Mouse (Mus musculus): ENCODE measurements at regions not wholly inside any gene's neighbourhood (a gene's known extent, or its start where the extent isn't known, plus 50 kb on each side); places are given as distances from the start of the nearest gene placed in this dataset.
"Not testable (repeated sequence)": the region's sequence is repeated elsewhere in the genome, so short reads cannot be mapped to it uniquely, and the experiment has no call there.

DNA sequence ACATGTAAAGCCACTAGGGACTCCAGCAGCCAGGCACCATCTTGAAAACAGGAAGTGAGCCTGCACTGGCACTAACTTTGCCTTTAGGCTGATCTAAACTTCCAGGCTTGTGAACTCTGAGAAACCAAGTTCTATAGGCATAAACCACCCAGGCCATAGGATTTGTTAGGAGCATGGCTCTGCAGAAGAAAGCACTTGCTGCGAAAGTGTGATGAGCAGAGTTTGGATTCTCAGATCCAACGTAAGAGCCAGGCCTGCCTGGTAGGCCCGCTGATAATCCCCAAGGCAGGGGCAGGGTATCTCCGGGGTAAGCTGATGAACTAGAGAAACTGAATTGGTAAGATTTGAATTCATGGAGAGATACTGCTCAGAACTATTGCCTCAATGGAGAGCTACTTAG is 109.7 kb downstream of the Nr2f2 start:
- Histone ChIP-seq H3K9me3 (ENCODE audit: control insufficient read depth) (no peaks in the 10 kb centered on the region), H3K9ac (ENCODE audit: low read depth, low read length) (no peak overlapping the region), H3K4me1 (replicated peaks; ENCODE audit: control insufficient read depth, insufficient read depth, low read length) (no peaks in the 10 kb centered on the region), H3K36me3 (ENCODE audit: control insufficient read depth, insufficient read depth) (no peaks in the 10 kb centered on the region), H3K27ac (ENCODE audit: low read depth, low read length) (no peak overlapping the region), H3K4me2 (replicated peaks; ENCODE audit: low read depth) (no peak overlapping the region), H3K4me3 (ENCODE audit: low read depth, low read length) (no peak overlapping the region), H3K27me3 (replicated peaks; ENCODE audit: control insufficient read depth, insufficient read depth, low read length) (no peaks in the 10 kb centered on the region)
- WGBS, result 98% methylated on average over 4 of the region's 4 CpGs
- ATAC-seq, result no peak
- no peak for TF ChIP-seq CTCF (IDR thresholded peaks at IDR 0.05; ENCODE audit: low read depth)

DNA sequence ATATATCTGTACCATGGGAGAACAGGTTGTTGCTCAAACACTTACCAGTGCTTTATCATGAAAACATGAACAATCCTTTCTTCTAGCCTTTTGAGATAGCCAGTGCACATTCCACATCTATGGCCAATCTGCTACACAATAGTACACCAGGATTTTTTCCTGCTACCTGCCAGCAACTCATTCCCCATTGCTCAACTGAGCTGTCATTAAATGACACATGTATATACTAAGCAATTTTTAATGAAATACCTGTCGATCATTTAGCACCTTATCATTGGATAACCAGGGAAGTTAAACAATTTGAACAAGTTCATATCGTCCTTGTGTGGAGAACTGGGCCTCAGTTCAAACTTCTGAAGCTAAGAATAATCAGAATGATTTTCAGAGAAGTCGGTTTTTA is 111.5 kb downstream of the Nr2f2 start:
- H3K9me3 ChIP-seq (ENCODE audit: control insufficient read depth), result no peaks in the 10 kb centered on the region
- H3K27ac ChIP-seq (ENCODE audit: low read depth, low read length), result no peak overlapping the region
- no peak for ATAC-seq
- H3K27me3 ChIP-seq (replicated peaks; ENCODE audit: control insufficient read depth, insufficient read depth, low read length), result no peaks in the 10 kb centered on the region; the same call in 1 of the 2 replicates
- no peak for TF ChIP-seq CTCF (IDR thresholded peaks at IDR 0.05; ENCODE audit: low read depth)
- H3K36me3 ChIP-seq (ENCODE audit: control insufficient read depth, insufficient read depth), result no peaks in the 10 kb centered on the region
- H3K9ac ChIP-seq (ENCODE audit: low read depth, low read length), result no peak overlapping the region
- no peaks in the 10 kb centered on the region for H3K4me1 ChIP-seq (replicated peaks; ENCODE audit: control insufficient read depth, insufficient read depth, low read length)
- 62% methylated on average over 3 of the region's 3 CpGs for WGBS
- no peak overlapping the region for H3K4me3 ChIP-seq (ENCODE audit: low read depth, low read length)
- H3K4me2 ChIP-seq (replicated peaks; ENCODE audit: low read depth), result no peak overlapping the region

DNA sequence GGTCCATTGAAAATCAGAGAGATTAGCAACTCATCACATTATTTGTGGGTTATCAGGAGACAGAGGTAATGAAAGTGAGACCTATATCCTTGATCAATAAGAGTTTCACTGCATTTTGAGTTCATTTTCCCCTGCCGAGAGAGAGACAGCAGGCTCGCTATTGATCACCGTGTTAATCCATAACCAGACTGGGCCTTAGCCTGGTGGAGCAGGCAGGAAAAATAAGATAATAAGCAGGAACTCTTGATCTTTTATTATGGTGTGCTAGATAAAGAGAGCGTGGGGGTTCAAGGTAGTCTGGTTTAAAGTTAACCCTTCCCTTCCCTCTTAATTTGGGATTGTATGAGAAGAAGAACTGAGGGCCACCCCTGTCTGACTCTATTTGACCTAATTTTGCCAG is 113.3 kb downstream of the Nr2f2 start:
- ATAC-seq, result no peak

DNA sequence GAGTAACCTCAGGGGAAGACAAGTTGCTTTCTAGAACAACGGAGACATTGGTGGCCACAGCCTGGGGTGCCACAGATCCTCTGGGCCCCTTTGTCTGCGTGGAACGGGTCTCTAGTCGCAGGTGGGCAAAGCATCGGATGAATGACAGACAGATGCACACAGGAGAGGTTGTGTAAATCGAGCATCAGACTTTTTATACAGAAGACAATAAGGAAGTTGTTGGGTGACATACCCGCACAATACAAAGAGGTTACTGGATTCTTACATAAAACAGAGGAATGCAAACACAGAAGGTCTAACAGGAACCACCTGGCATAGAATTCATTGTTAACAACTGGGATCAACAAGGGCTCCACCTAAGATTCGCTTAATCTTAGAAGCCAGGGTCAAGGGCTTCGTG is 127.5 kb downstream of the Nr2f2 start:
- not testable (repeated sequence) for H3K4me1 ChIP-seq (replicated peaks; ENCODE audit: control insufficient read depth, insufficient read depth, low read length); H3K9me3 ChIP-seq (ENCODE audit: control insufficient read depth); ATAC-seq; H3K4me3 ChIP-seq (ENCODE audit: low read depth, low read length); H3K9ac ChIP-seq (ENCODE audit: low read depth, low read length); H3K4me2 ChIP-seq (replicated peaks; ENCODE audit: low read depth); H3K27me3 ChIP-seq (replicated peaks; ENCODE audit: control insufficient read depth, insufficient read depth, low read length); H3K27ac ChIP-seq (ENCODE audit: low read depth, low read length); H3K36me3 ChIP-seq (ENCODE audit: control insufficient read depth, insufficient read depth)
- WGBS, result 82% methylated on average over 9 of the region's 9 CpGs

More for the DNA sequence above, 113.3 kb downstream of the Nr2f2 start:
- H3K36me3 ChIP-seq (ENCODE audit: control insufficient read depth, insufficient read depth), result no peaks in the 10 kb centered on the region
- H3K4me2 ChIP-seq (replicated peaks; ENCODE audit: low read depth), result peak overlapping the region; percentile 50
- 41% methylated on average over 4 of the region's 4 CpGs for WGBS
- no peaks in the 10 kb centered on the region for H3K4me1 ChIP-seq (replicated peaks; ENCODE audit: control insufficient read depth, insufficient read depth, low read length)
- no peak overlapping the region for H3K27ac ChIP-seq (ENCODE audit: low read depth, low read length)
- H3K9ac ChIP-seq (ENCODE audit: low read depth, low read length), result no peak overlapping the region
- no peak for TF ChIP-seq CTCF (IDR thresholded peaks at IDR 0.05; ENCODE audit: low read depth)
- no peak overlapping the region for H3K4me3 ChIP-seq (ENCODE audit: low read depth, low read length)
- no peaks in the 10 kb centered on the region; the same call in 1 of the 2 replicates for H3K27me3 ChIP-seq (replicated peaks; ENCODE audit: control insufficient read depth, insufficient read depth, low read length)
- H3K9me3 ChIP-seq (ENCODE audit: control insufficient read depth), result no peaks in the 10 kb centered on the region

DNA sequence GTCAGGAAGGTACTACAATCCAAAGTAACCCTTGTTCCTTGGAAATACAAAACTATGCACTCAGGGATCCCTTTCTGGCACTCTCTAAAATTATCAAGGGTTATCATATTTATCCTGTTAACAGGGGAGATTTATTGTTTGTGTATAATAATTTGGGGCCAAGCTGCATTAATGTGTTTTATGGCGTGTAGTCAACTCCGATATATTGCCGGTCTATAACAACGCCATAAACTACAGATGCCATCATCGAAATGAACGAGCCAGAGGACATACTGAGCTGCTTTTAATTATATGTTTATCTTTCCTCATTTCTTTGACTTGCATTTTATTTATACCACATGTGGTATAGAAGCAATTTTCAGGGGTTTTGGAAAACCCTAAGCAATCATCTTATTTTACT is 147.2 kb downstream of the Nr2f2 start:
- TF ChIP-seq CTCF (IDR thresholded peaks at IDR 0.05; ENCODE audit: low read depth), result no peak
- H3K27ac ChIP-seq (ENCODE audit: low read depth, low read length), result no peak overlapping the region
- no peaks in the 10 kb centered on the region for H3K9me3 ChIP-seq (ENCODE audit: control insufficient read depth)
- H3K9ac ChIP-seq (ENCODE audit: low read depth, low read length), result no peak overlapping the region
- no peaks in the 10 kb centered on the region for H3K4me1 ChIP-seq (replicated peaks; ENCODE audit: control insufficient read depth, insufficient read depth, low read length)
- ATAC-seq, result no peak
- H3K4me3 ChIP-seq (ENCODE audit: low read depth, low read length), result no peak overlapping the region
- no peaks in the 10 kb centered on the region for H3K36me3 ChIP-seq (ENCODE audit: control insufficient read depth, insufficient read depth)
- 0 out of 2 replicates have a peak, but pooled peaks cover 4% of the 10 kb centered on the region for H3K27me3 ChIP-seq (replicated peaks; ENCODE audit: control insufficient read depth, insufficient read depth, low read length)
- H3K4me2 ChIP-seq (replicated peaks; ENCODE audit: low read depth), result no peak overlapping the region
- 30% methylated on average over 6 of the region's 6 CpGs for WGBS

DNA sequence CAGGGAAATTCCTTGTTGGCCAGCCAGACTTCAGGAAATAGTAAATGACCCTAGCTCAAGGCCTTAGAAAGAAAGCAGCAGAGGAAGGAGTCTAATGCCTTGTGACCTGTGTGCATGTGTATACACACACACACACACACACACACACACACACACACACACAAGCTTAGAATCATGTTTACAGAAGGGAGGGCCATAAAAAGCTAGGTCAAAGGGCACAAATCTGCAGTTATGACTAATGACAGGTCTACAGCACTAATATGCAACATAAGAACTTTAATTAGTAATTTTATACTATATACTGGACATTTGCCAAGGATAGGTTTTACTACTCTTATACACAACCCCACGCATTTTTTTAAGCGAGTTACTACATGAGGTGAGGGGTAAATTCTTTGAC is 149.4 kb downstream of the Nr2f2 start:
- no peaks in the 10 kb centered on the region for H3K4me1 ChIP-seq (replicated peaks; ENCODE audit: control insufficient read depth, insufficient read depth, low read length)
- no peaks in the 10 kb centered on the region for H3K9me3 ChIP-seq (ENCODE audit: control insufficient read depth)
- no peaks in the 10 kb centered on the region for H3K36me3 ChIP-seq (ENCODE audit: control insufficient read depth, insufficient read depth)
- H3K4me3 ChIP-seq (ENCODE audit: low read depth, low read length), result no peak overlapping the region
- H3K4me2 ChIP-seq (replicated peaks; ENCODE audit: low read depth), result no peak overlapping the region
- no peak overlapping the region for H3K9ac ChIP-seq (ENCODE audit: low read depth, low read length)
- no peak overlapping the region for H3K27ac ChIP-seq (ENCODE audit: low read depth, low read length)
- no peak for TF ChIP-seq CTCF (IDR thresholded peaks at IDR 0.05; ENCODE audit: low read depth)
- ATAC-seq, result peak; percentile 71
- 57% methylated on average over 2 of the region's 2 CpGs for WGBS
- no peaks in the 10 kb centered on the region for H3K27me3 ChIP-seq (replicated peaks; ENCODE audit: control insufficient read depth, insufficient read depth, low read length)

DNA sequence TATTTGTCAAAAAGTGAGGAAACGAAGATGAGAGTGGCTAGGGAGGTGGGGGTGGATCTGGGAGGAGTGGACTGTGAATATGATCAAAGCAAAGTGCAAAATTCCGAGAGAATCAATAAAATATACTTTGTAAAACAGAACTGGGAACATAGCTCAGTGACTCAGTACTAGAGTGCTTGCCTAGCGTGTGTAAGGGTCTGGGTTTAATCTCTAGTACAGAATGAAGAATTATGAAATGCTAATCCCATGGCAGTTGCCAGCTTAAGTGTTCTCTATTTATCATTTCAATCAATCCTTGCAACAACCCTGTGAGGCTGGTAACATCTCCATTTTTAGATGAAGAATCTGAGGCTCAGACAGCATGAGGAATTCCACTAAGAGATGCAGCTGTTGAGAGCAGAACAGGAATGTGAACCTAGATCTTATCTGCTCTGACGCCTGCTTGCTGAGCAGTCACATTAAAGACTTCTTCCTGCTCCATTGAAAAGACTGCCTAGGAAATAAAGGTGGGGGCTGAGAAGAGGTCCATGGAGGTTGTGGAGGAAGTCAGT is 152.5 kb downstream of the Nr2f2 start:
- 47% methylated on average over 4 of the region's 4 CpGs for WGBS
- Histone ChIP-seq H3K4me2 (replicated peaks; ENCODE audit: low read depth) (no peak overlapping the region), H3K27ac (ENCODE audit: low read depth, low read length) (no peak overlapping the region), H3K4me3 (ENCODE audit: low read depth, low read length) (no peak overlapping the region), H3K36me3 (ENCODE audit: control insufficient read depth, insufficient read depth) (no peaks in the 10 kb centered on the region), H3K9ac (ENCODE audit: low read depth, low read length) (no peak overlapping the region), H3K27me3 (replicated peaks; ENCODE audit: control insufficient read depth, insufficient read depth, low read length) (no peaks in the 10 kb centered on the region), H3K4me1 (replicated peaks; ENCODE audit: control insufficient read depth, insufficient read depth, low read length) (no peaks in the 10 kb centered on the region), H3K9me3 (ENCODE audit: control insufficient read depth) (no peaks in the 10 kb centered on the region)
- TF ChIP-seq CTCF (IDR thresholded peaks at IDR 0.05; ENCODE audit: low read depth), result no peak
- no peak for ATAC-seq

Measured in intestine, postnatal 0 days (tissue).